Comparison of ENCODE assay signal across 9 mouse cellular contexts in genomic region chr16:32715364-32715763, GRCm38 (mm10). TPM values are rescaled to one million over a fixed set of nuclear protein-coding genes. Genes with fewer than 3 reads are reported as not detected.
DNase-seq lines count a peak whose midpoint lies in the region; ATAC-seq and TF ChIP-seq lines count a peak whose summit lies in the region.
"Had no signal": no experiment of that assay in that cellular context is flagged by ENCODE, and none has a peak within 500 bp of the region (broad histone marks: within the 10 kb centered on the region; RNA-seq: fewer than 3 reads in every experiment).

No protein-coding gene starts in this region.

- H3K4me3 ChIP-seq in lung, embryonic 14.5 days (ENCODE audit: low read depth, low read length): no peak overlapping the region
- no peak overlapping the region for H3K4me3 ChIP-seq in embryonic facial prominence, embryonic 13.5 days
- H3K4me3 ChIP-seq: limb, embryonic 13.5 days had no signal

- no peak overlapping the region for H3K27ac ChIP-seq in lung, embryonic 14.5 days (ENCODE audit: low read depth)
- no peak overlapping the region for H3K27ac ChIP-seq in embryonic facial prominence, embryonic 13.5 days
- H3K27ac ChIP-seq: limb, embryonic 13.5 days had no signal

- H3K9ac ChIP-seq in lung, embryonic 14.5 days: no peak overlapping the region
- H3K9ac ChIP-seq in embryonic facial prominence, embryonic 13.5 days: 0 out of 2 replicates have a peak overlapping the region, but pooled peaks have one; percentile 22
- H3K9ac ChIP-seq: limb, embryonic 13.5 days had no signal

- TF ChIP-seq CTCF in lung, embryonic 14.5 days (IDR thresholded peaks at IDR 0.05; ENCODE audit: low read depth): peak; percentile 71

- H3K4me1 ChIP-seq in lung, embryonic 14.5 days (ENCODE audit: insufficient read depth): no peaks in the 10 kb centered on the region
- peaks cover 13% of the 10 kb centered on the region for H3K4me1 ChIP-seq in embryonic facial prominence, embryonic 13.5 days

- WGBS in lung, embryonic 14.5 days: 12% methylated on average over 13 of the region's 13 CpGs
- 29% methylated on average over 13 of the region's 13 CpGs for WGBS in embryonic facial prominence, embryonic 13.5 days

- no peaks in the 10 kb centered on the region for H3K9me3 ChIP-seq in lung, embryonic 14.5 days (ENCODE audit: low read depth, low read length)
- no peaks in the 10 kb centered on the region for H3K9me3 ChIP-seq in embryonic facial prominence, embryonic 13.5 days
- H3K9me3 ChIP-seq: limb, embryonic 13.5 days had no signal

- peak overlapping the region; percentile 41 for H3K4me2 ChIP-seq in lung, embryonic 14.5 days
- H3K4me2 ChIP-seq in embryonic facial prominence, embryonic 13.5 days: peak overlapping the region; percentile 28; the same call in 1 of the 2 replicates
- H3K4me2 ChIP-seq: limb, embryonic 13.5 days had no signal

- ATAC-seq in lung, embryonic 14.5 days (ENCODE audit: insufficient read depth): peak; percentile 38
- no peak for ATAC-seq in embryonic facial prominence, embryonic 13.5 days (ENCODE audit: insufficient number of reproducible peaks, insufficient read depth, low FRiP score, low TSS enrichment, low read depth)

- peak; percentile 60 for DNase-seq in adrenal gland, postnatal 14 days
- no peak for DNase-seq in adrenal gland, adult (ENCODE audit: inconsistent age in 2 of 2, low spot score in 1 of 2)
- DNase-seq in lung, embryonic 14.5 days: peak; percentile 79
- no peak for DNase-seq in lung, postnatal 25 days (ENCODE audit: low spot score)
- DNase-seq in lung, postnatal 4 days: peak; percentile 48
- no peak for DNase-seq in ovary, adult 18-20 months (ENCODE audit: low spot score)
- DNase-seq in ovary, postnatal 36 days (ENCODE audit: low spot score): no peak

- no peaks in the 10 kb centered on the region for H3K27me3 ChIP-seq in lung, embryonic 14.5 days (ENCODE audit: insufficient read depth, low read length)
- H3K27me3 ChIP-seq in embryonic facial prominence, embryonic 13.5 days: no peaks in the 10 kb centered on the region

- no peaks in the 10 kb centered on the region for H3K36me3 ChIP-seq in lung, embryonic 14.5 days (ENCODE audit: insufficient read depth)
- H3K36me3 ChIP-seq in embryonic facial prominence, embryonic 13.5 days: no peaks in the 10 kb centered on the region
- H3K36me3 ChIP-seq: limb, embryonic 13.5 days had no signal

RNA-seq across cellular contexts. Expression of gene Muc4, which starts 20.3 kb away (rescaled TPM):
- total RNA-seq in adrenal gland, postnatal 14 days (2021): not detected in 2 replicates
- 0.67 and 0.93 TPM in 2 replicates for polyA plus RNA-seq in lung, embryonic 14.5 days (2014; fragmentation: Nextera tagmentation; extraction: Ambion mirVana)
- 0.38 and 0.62 TPM in 2 replicates for polyA plus RNA-seq in embryonic facial prominence, embryonic 13.5 days (2015; fragmentation: Nextera tagmentation; extraction: Ambion mirVana)
- polyA plus RNA-seq: limb, embryonic 13.5 days had no signal

Comparison
In these comparisons a context has a peak if more than half of its experiments do, and no peak if none do; other contexts are left out.
1. DNase-seq: peak in adrenal gland, postnatal 14 days (single experiment), lung, embryonic 14.5 days (single experiment) and lung, postnatal 4 days (2 of 2); none in adrenal gland, adult (0 of 2), lung, postnatal 25 days (single experiment), ovary, adult 18-20 months (single experiment) and ovary, postnatal 36 days (single experiment).